Mouse (Mus musculus) activated CD4-positive, CD25-positive, alpha-beta regulatory T cell, adult 9 weeks (primary cell): Measurements from ENCODE around the gene Klri1. TPM values are rescaled to one million over a fixed set of nuclear protein-coding genes. Genes with fewer than 3 reads are reported as not detected.

Experiments
- polyA plus RNA-seq: library from polyadenylated mRNA; unstranded; fragments of 100-300 nt; shearing (Covaris generic); gene quantifications from one replicate; pipeline ENCODE4 v1.2.1, GENCODE M21; 2017

Gene Klri1
- not detected for polyA plus RNA-seq

DNA sequence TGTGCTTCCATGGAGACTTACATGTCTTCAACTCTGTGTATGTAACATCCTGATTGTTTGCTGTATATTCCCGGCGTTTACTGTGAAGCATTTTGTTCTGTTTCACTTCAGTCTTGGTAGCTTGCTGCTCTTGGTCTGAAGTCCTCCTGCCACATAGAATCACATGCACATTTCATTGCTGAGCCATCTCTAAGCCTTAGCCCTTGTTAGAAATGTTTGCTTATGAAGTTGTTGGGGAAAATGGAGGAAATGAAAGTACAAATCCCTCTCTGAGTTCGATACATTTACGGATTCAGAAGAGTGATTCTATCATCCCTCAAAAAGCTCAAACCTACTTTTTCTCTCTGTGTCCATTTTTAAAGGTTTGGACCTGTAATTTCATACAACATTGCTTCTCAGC is at the start of gene Klri1:
TSS of gene Klri1 (minus strand) at position 101 of the 400 bp plus-strand sequence.

DNA sequence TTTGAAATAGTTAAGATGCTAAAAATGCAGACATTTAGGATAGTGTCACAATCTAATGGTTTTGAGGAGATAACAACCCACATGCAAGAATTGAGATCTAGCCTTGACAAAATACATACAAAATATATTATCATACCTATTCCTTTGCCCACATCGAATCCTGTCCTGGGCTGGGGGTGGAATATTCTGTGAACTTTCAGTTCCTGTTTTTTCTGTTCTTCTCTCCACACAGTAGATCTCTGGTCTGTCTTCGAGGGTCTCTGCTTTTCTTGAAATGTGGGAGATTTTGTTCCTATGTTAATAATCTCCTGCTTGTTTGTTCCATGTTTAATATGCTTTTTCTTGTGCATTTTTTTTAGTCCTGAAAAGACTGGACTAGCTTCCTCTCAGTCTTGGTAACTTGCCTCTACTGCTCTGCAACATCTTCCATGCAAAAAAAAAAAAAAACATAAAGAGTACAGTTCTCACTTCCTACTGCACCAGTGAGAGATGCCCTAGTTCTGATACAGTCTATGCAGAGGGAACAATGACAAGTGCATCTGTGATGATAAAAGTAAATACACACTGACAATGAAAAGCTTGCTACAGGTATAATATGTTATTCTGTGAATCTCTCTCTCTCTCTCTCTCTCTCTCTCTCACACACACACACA is 23.3 kb upstream of the Klri1 start, which contains the start of gene Klri2:
TSS of gene Klri2 (minus strand) at position 416 of the 653 bp plus-strand sequence.

DNA sequence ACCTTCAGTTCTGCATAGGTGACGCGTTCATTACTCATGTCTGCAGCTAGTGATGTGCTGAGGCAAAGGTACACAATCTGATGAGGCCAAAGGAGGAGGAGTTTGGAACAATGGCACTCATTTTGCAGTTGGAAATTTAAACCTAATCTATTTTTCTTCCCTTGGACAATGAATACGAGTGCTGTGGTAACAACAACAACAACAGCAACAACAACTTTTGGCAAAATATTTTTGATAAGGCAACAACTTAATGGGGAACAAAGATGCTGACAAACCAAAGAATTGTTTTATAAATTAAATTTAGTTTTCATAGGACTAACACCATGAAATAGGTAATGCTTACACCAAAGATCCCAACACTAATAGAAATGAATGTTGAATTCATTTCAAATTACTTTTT is 38.1 kb downstream of the Klri1 start, which contains the start of gene Klrc1:
TSS of gene Klrc1 (minus strand) at position 101 of the 400 bp plus-strand sequence.

DNA sequence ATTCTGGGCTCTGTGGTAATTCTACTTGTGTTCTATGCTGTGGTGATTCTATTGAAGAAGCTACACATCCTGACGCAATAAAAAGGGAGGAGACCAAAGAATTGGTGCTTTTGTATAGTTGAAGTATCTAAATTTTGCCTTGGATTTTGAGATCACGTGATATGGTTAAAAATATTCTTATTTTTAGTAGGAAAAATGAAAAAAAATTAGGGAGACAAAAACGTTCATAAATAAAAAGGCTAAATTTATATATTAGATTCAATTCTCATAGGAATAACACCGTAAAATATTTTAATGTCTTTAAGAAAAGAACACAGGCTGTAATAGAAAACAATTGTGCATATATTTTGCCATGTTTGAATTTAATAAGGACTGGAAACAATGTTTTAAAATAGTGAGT is 56.3 kb downstream of the Klri1 start, which contains the start of gene Klrc2:
TSS of gene Klrc2 (minus strand) at position 101 of the 400 bp plus-strand sequence.

Other genes starting within 250 kb of the Klri1 start
- not detected for gene Olr1, start 210.0 kb downstream of the Klri1 start, polyA plus RNA-seq
- not detected for gene Tmem52b, start 204.6 kb downstream of the Klri1 start, polyA plus RNA-seq
- gene Gabarapl1, start 184.0 kb downstream of the Klri1 start, polyA plus RNA-seq: 29.6 TPM
- not detected for gene Klre1, start 139.2 kb downstream of the Klri1 start, polyA plus RNA-seq
- gene Klrd1, start 125.3 kb downstream of the Klri1 start, polyA plus RNA-seq: 1.5 TPM
- gene Klrk1, start 93.3 kb downstream of the Klri1 start, polyA plus RNA-seq: 1.5 TPM
- not detected for gene Klrc3, start 73.8 kb downstream of the Klri1 start, polyA plus RNA-seq
- 0.15 TPM for gene Klrc2, start 56.4 kb downstream of the Klri1 start, polyA plus RNA-seq
- 1.8 TPM for gene Klrc1, start 38.2 kb downstream of the Klri1 start, polyA plus RNA-seq
- not detected for gene Klri2, start 23.4 kb upstream of the Klri1 start, polyA plus RNA-seq
- gene Gm156, start 67.1 kb upstream of the Klri1 start, polyA plus RNA-seq: not detected
- not detected for gene Gm17631, start 145.5 kb upstream of the Klri1 start, polyA plus RNA-seq
- gene Klra17, start 159.5 kb upstream of the Klri1 start, polyA plus RNA-seq: not detected
- gene Klra5, start 200.5 kb upstream of the Klri1 start, polyA plus RNA-seq: not detected